Comparison of ENCODE assay signal across 12 mouse cellular contexts in the genomic region with DNA sequence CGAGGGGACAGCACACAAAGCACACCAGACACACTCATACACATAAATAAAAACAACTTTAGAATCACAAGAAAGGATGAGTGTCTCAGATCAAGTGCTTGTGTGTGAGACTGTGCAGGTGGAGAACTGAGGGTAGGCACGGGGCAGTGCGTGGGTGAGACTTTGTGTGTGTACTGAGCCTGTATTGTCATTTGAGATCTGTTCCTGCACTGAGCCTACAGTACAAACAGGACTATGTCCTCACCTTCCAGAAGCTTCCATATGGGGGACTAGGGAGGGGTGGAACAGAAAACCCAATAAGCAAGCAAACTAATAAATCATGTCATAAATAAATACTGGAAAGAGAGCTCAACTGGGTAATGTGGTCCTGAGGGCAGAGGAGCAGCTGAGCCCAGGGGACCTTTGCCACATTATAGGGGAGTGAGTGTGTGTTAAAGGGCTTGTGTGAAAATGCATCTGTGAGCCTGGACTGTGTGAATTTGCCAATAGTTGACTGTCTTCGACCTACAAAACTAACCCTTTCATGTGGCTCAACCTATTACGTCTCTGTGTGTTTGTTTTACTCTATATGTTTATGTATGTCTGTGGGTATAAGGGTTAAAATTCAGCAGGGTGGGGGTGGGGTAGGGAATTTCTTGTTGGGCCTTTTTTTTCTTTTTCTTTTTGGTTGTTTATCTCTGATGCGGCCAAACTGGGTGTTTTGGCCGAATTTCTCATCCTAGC. TPM values are rescaled to one million over a fixed set of nuclear protein-coding genes. Genes with fewer than 3 reads are reported as not detected.
DNase-seq lines count a peak whose midpoint lies in the region; ATAC-seq and TF ChIP-seq lines count a peak whose summit lies in the region.
"Had no signal": no experiment of that assay in that cellular context is flagged by ENCODE, and none has a peak within 500 bp of the region (broad histone marks: within the 10 kb centered on the region; RNA-seq: fewer than 3 reads in every experiment).

No protein-coding gene starts in this region.

- no peak overlapping the region; the same call in 1 of the 2 replicates for H3K9ac ChIP-seq in heart, embryonic 12.5 days
- H3K9ac ChIP-seq in lung, embryonic 14.5 days = no peak overlapping the region
- no peak overlapping the region for H3K9ac ChIP-seq in intestine, embryonic 14.5 days (ENCODE audit: low read length)
- no peak overlapping the region for H3K9ac ChIP-seq in neural tube, embryonic 13.5 days
- H3K9ac ChIP-seq: midbrain, embryonic 13.5 days had no signal

- H3K4me3 ChIP-seq in heart, embryonic 12.5 days = no peak overlapping the region
- no peak overlapping the region for H3K4me3 ChIP-seq in lung, embryonic 14.5 days (ENCODE audit: low read depth, low read length)
- no peak overlapping the region for H3K4me3 ChIP-seq in intestine, embryonic 14.5 days (ENCODE audit: low read depth, low read length)
- H3K4me3 ChIP-seq in neural tube, embryonic 13.5 days = no peak overlapping the region
- H3K4me3 ChIP-seq: midbrain, embryonic 13.5 days had no signal

- peaks cover 77% of the 10 kb centered on the region for H3K36me3 ChIP-seq in heart, embryonic 12.5 days
- H3K36me3 ChIP-seq in lung, embryonic 14.5 days (ENCODE audit: insufficient read depth) = peaks cover 84% of the 10 kb centered on the region
- peaks cover 76% of the 10 kb centered on the region for H3K36me3 ChIP-seq in intestine, embryonic 14.5 days (ENCODE audit: control insufficient read depth, insufficient read depth, low read length)
- no peaks in the 10 kb centered on the region for H3K36me3 ChIP-seq in neural tube, embryonic 13.5 days
- H3K36me3 ChIP-seq: midbrain, embryonic 13.5 days had no signal

- no peak for DNase-seq in heart, postnatal 14 days
- DNase-seq in lung, embryonic 14.5 days = no peak
- DNase-seq in lung, postnatal 25 days (ENCODE audit: low spot score) = no peak
- DNase-seq in intestine, embryonic 14.5 days (ENCODE audit: low spot score) = no peak
- DNase-seq in cerebellum, adult 9-10 months = no peak
- no peak for DNase-seq in layer of hippocampus, postnatal 10 days (ENCODE audit: low spot score in 2 of 2)
- DNase-seq: cerebellum, adult 2 months had no signal

- H3K27me3 ChIP-seq in heart, embryonic 12.5 days (replicated peaks) = no peaks in the 10 kb centered on the region
- no peaks in the 10 kb centered on the region for H3K27me3 ChIP-seq in lung, embryonic 14.5 days (ENCODE audit: insufficient read depth, low read length)
- no peaks in the 10 kb centered on the region for H3K27me3 ChIP-seq in intestine, embryonic 14.5 days (replicated peaks; ENCODE audit: control insufficient read depth, insufficient read depth, low read length)
- H3K27me3 ChIP-seq in neural tube, embryonic 13.5 days = no peaks in the 10 kb centered on the region
- H3K27me3 ChIP-seq: midbrain, embryonic 13.5 days had no signal

- H3K4me2 ChIP-seq in heart, embryonic 12.5 days = peak overlapping the region; percentile 41
- H3K4me2 ChIP-seq in lung, embryonic 14.5 days = peak overlapping the region; percentile 29
- H3K4me2 ChIP-seq in intestine, embryonic 14.5 days (ENCODE audit: low read length) = peak overlapping the region; percentile 38
- peak overlapping the region; percentile 37; the same call in 1 of the 2 replicates for H3K4me2 ChIP-seq in neural tube, embryonic 13.5 days

- H3K27ac ChIP-seq in heart, embryonic 12.5 days (ENCODE audit: poor library complexity, severe bottlenecking) = no peak overlapping the region
- no peak overlapping the region for H3K27ac ChIP-seq in lung, embryonic 14.5 days (ENCODE audit: low read depth)
- no peak overlapping the region for H3K27ac ChIP-seq in intestine, embryonic 14.5 days (ENCODE audit: low read depth)
- no peak overlapping the region for H3K27ac ChIP-seq in neural tube, embryonic 13.5 days (replicated peaks)
- H3K27ac ChIP-seq: midbrain, embryonic 13.5 days had no signal

- intact Hi-C loops in heart, postnatal 14 days (cut with DNase I) = no loop called here

- no peak for TF ChIP-seq CTCF in lung, embryonic 14.5 days (IDR thresholded peaks at IDR 0.05; ENCODE audit: low read depth)

- no peak for ATAC-seq in heart, embryonic 12.5 days (ENCODE audit: insufficient number of reproducible peaks, low FRiP score)
- peak; percentile 66 for ATAC-seq in lung, embryonic 14.5 days (ENCODE audit: insufficient read depth)
- no peak; the same call in 1 of the 2 replicates for ATAC-seq in intestine, embryonic 14.5 days (replicated peaks; ENCODE audit: low FRiP score, low TSS enrichment, low read depth)
- no peak; the same call in 1 of the 2 replicates for ATAC-seq in neural tube, embryonic 13.5 days (ENCODE audit: low read depth)

- WGBS in heart, embryonic 12.5 days = 60% methylated on average over 7 of the region's 7 CpGs
- 45% methylated on average over 7 of the region's 7 CpGs for WGBS in lung, embryonic 14.5 days
- WGBS in intestine, embryonic 14.5 days = 52% methylated on average over 7 of the region's 7 CpGs
- 53% methylated on average over 7 of the region's 7 CpGs for whole genome bisulfite sequencing in neural tube, embryonic 13.5 days

- no peaks in the 10 kb centered on the region for H3K9me3 ChIP-seq in heart, embryonic 12.5 days (replicated peaks)
- H3K9me3 ChIP-seq in lung, embryonic 14.5 days (ENCODE audit: low read depth, low read length) = no peaks in the 10 kb centered on the region
- no peaks in the 10 kb centered on the region for H3K9me3 ChIP-seq in intestine, embryonic 14.5 days (ENCODE audit: control insufficient read depth, low read length)
- no peaks in the 10 kb centered on the region for H3K9me3 ChIP-seq in neural tube, embryonic 13.5 days
- H3K9me3 ChIP-seq: midbrain, embryonic 13.5 days had no signal

- peaks cover 37% of the 10 kb centered on the region for H3K4me1 ChIP-seq in heart, embryonic 12.5 days (replicated peaks)
- no peaks in the 10 kb centered on the region for H3K4me1 ChIP-seq in lung, embryonic 14.5 days (ENCODE audit: insufficient read depth)
- H3K4me1 ChIP-seq in intestine, embryonic 14.5 days (replicated peaks; ENCODE audit: control insufficient read depth, insufficient read depth, low read length) = peaks cover 12% of the 10 kb centered on the region; the same call in 1 of the 2 replicates
- H3K4me1 ChIP-seq in neural tube, embryonic 13.5 days (replicated peaks) = peaks cover 16% of the 10 kb centered on the region

RNA-seq across cellular contexts. Expression of a gene that starts 11.9 kb away (rescaled TPM):
- polyA plus RNA-seq in heart, embryonic 12.5 days (2016; fragmentation: Nextera tagmentation; extraction: Ambion mirVana) = 21.8 and 23.0 TPM in 2 replicates
- total RNA-seq in heart, postnatal 14 days (2021) = 1 to 10 TPM; 2.9 to 3.6 TPM
- 18.8 and 20.2 TPM in 2 replicates for polyA plus RNA-seq in lung, embryonic 14.5 days (2014; fragmentation: Nextera tagmentation; extraction: Ambion mirVana)
- polyA plus RNA-seq in intestine, embryonic 14.5 days (2014; fragmentation: Nextera tagmentation; extraction: Ambion mirVana) = 18.3 and 18.7 TPM in 2 replicates
- 2.4 and 3.3 TPM in 2 replicates for polyA plus RNA-seq in neural tube, embryonic 13.5 days (2015; fragmentation: Nextera tagmentation; extraction: Ambion mirVana)
- total RNA-seq in layer of hippocampus, postnatal 10 days (2021) = under 1 TPM; 0.27 to 0.75 TPM

RNA-seq across cellular contexts. Expression of a gene that starts 23.8 kb away (rescaled TPM):
- polyA plus RNA-seq in heart, embryonic 12.5 days (2016; fragmentation: Nextera tagmentation; extraction: Ambion mirVana) = 62.2 and 65.6 TPM in 2 replicates
- total RNA-seq in heart, postnatal 14 days (2021) = 100 to 1,000 TPM in 1 of 2 experiments, 10 to 100 TPM in 1; 78.1 to 101 TPM
- 55.4 and 58.7 TPM in 2 replicates for polyA plus RNA-seq in lung, embryonic 14.5 days (2014; fragmentation: Nextera tagmentation; extraction: Ambion mirVana)
- polyA plus RNA-seq in intestine, embryonic 14.5 days (2014; fragmentation: Nextera tagmentation; extraction: Ambion mirVana) = 73.7 and 75.5 TPM in 2 replicates
- 52.9 and 56.0 TPM in 2 replicates for polyA plus RNA-seq in neural tube, embryonic 13.5 days (2015; fragmentation: Nextera tagmentation; extraction: Ambion mirVana)
- total RNA-seq in layer of hippocampus, postnatal 10 days (2021) = 10 to 100 TPM; 58.7 to 64.2 TPM

RNA-seq across cellular contexts. Expression of a gene that starts 28.1 kb away (rescaled TPM):
- 0.17 and 0.43 TPM in 2 replicates for polyA plus RNA-seq in heart, embryonic 12.5 days (2016; fragmentation: Nextera tagmentation; extraction: Ambion mirVana)
- total RNA-seq in heart, postnatal 14 days (2021) = under 1 TPM in 1 of 2 experiments, not detected in 1; 0.14 TPM
- 0.11 and 0.24 TPM in 2 replicates for polyA plus RNA-seq in lung, embryonic 14.5 days (2014; fragmentation: Nextera tagmentation; extraction: Ambion mirVana)
- 0.27 TPM in 1 of 2 replicates, not detected in the other for polyA plus RNA-seq in intestine, embryonic 14.5 days (2014; fragmentation: Nextera tagmentation; extraction: Ambion mirVana)
- 0.17 TPM in 1 of 2 replicates, not detected in the other for polyA plus RNA-seq in neural tube, embryonic 13.5 days (2015; fragmentation: Nextera tagmentation; extraction: Ambion mirVana)
- total RNA-seq in layer of hippocampus, postnatal 10 days (2021) = not detected
- total RNA-seq: adrenal gland, postnatal 14 days; left cerebral cortex, postnatal 14 days had no signal
- polyA plus RNA-seq: cerebellum, adult 2 months; midbrain, embryonic 13.5 days had no signal

RNA-seq across cellular contexts. Expression of a gene that starts 35.9 kb away (rescaled TPM):
- 0.67 and 1.2 TPM in 2 replicates for polyA plus RNA-seq in heart, embryonic 12.5 days (2016; fragmentation: Nextera tagmentation; extraction: Ambion mirVana)
- total RNA-seq in heart, postnatal 14 days (2021) = 1 to 10 TPM; 4.7 to 4.9 TPM
- 1.1 and 1.2 TPM in 2 replicates for polyA plus RNA-seq in lung, embryonic 14.5 days (2014; fragmentation: Nextera tagmentation; extraction: Ambion mirVana)
- 0.99 and 1.9 TPM in 2 replicates for polyA plus RNA-seq in intestine, embryonic 14.5 days (2014; fragmentation: Nextera tagmentation; extraction: Ambion mirVana)
- 6.8 and 7.1 TPM in 2 replicates for polyA plus RNA-seq in neural tube, embryonic 13.5 days (2015; fragmentation: Nextera tagmentation; extraction: Ambion mirVana)
- 100 to 1,000 TPM; 108 to 116 TPM for total RNA-seq in layer of hippocampus, postnatal 10 days (2021)

RNA-seq across cellular contexts. Expression of a gene that starts 51.9 kb away (rescaled TPM):
- 90.0 and 95.3 TPM in 2 replicates for polyA plus RNA-seq in heart, embryonic 12.5 days (2016; fragmentation: Nextera tagmentation; extraction: Ambion mirVana)
- 10 to 100 TPM; 67.6 to 87.8 TPM for total RNA-seq in heart, postnatal 14 days (2021)
- polyA plus RNA-seq in lung, embryonic 14.5 days (2014; fragmentation: Nextera tagmentation; extraction: Ambion mirVana) = 39.1 and 40.0 TPM in 2 replicates
- 33.2 and 33.3 TPM in 2 replicates for polyA plus RNA-seq in intestine, embryonic 14.5 days (2014; fragmentation: Nextera tagmentation; extraction: Ambion mirVana)
- polyA plus RNA-seq in neural tube, embryonic 13.5 days (2015; fragmentation: Nextera tagmentation; extraction: Ambion mirVana) = 17.4 and 18.3 TPM in 2 replicates
- 1 to 10 TPM; 7.9 to 8.5 TPM for total RNA-seq in layer of hippocampus, postnatal 10 days (2021)
